Mouse (Mus musculus) left cerebral cortex, postnatal 4 days (tissue): Measurements from ENCODE around the gene Tgm2. TPM values are rescaled to one million over a fixed set of nuclear protein-coding genes. Genes with fewer than 3 reads are reported as not detected.

Experiments
- DNase-seq: peaks from one replicate; pipeline ENCODE4 v3.0.0-alpha.2; 2022
- intact Hi-C: fragments of 180-260 bp; cut with DNase I; formaldehyde crosslinking; loops from one replicate; pipeline ENCODE4 v1.15.1; 2025
- total RNA-seq, 2 experiments: library from RNA; stranded (reverse); gene quantifications; 2 replicates each; pipeline ENCODE4 v1.2.3; 2021

Tgm2 gene
- total RNA-seq, 2 experiments from 2014 or later = 7.0 to 9.7 TPM

- DNase-seq = no peak
- intact Hi-C loops = no loop called here
Observed at GRCm38 (mm10) chr2:158077981-158078380, 68.3 kb downstream of the Tgm2 start.

GRCm38 (mm10) chr2:158076690-158077089, 69.5 kb downstream of the Tgm2 start:
- intact Hi-C loops = no loop called here
- no peak for DNase-seq

GRCm38 (mm10) chr2:158074835-158075234, 71.4 kb downstream of the Tgm2 start:
- DNase-seq = no peak
- intact Hi-C loops = no loop called here

GRCm38 (mm10) chr2:158071633-158071995, 74.6 kb downstream of the Tgm2 start:
- no peak for DNase-seq
- intact Hi-C loops = no loop called here

GRCm38 (mm10) chr2:158070885-158071632, 75.2 kb downstream of the Tgm2 start:
- intact Hi-C loops = no loop called here
- no peak for DNase-seq

- intact Hi-C loops = no loop called here
- DNase-seq = no peak
Observed at GRCm38 (mm10) chr2:158068444-158068971, 77.7 kb downstream of the Tgm2 start.

- no peak for DNase-seq
- intact Hi-C loops = no loop called here
Observed at GRCm38 (mm10) chr2:158067260-158067824, 78.9 kb downstream of the Tgm2 start.

GRCm38 (mm10) chr2:158066456-158066855, 79.8 kb downstream of the Tgm2 start:
- intact Hi-C loops = no loop called here
- DNase-seq = no peak

Other genes starting within 250 kb of the Tgm2 start
- 100 to 1,000 TPM; 189 to 190 TPM for gene Vstm2l, start 231.8 kb downstream of the Tgm2 start, total RNA-seq
- 10 to 100 TPM; 17.2 to 19.1 TPM for gene Tti1, start 118.0 kb downstream of the Tgm2 start, total RNA-seq
- 10 to 100 TPM; 34.7 to 35.1 TPM for gene Rprd1b, start 117.9 kb downstream of the Tgm2 start, total RNA-seq
- gene D630003M21Rik, start 82.8 kb upstream of the Tgm2 start, total RNA-seq = 1 to 10 TPM; 3.1 TPM
- not detected for gene Bpi, start 111.7 kb upstream of the Tgm2 start, total RNA-seq
- 1 to 10 TPM; 1.4 to 2.0 TPM for gene Lbp, start 160.1 kb upstream of the Tgm2 start, total RNA-seq
- 100 to 1,000 TPM; 275 to 360 TPM for gene Snhg11, start 229.2 kb upstream of the Tgm2 start, total RNA-seq